Mouse (Mus musculus): ENCODE measurements at regions not wholly inside any gene's neighbourhood (a gene's known extent, or its start where the extent isn't known, plus 50 kb on each side); places are given as distances from the start of the nearest gene placed in this dataset.

- TF ChIP-seq CTCF (conservative IDR thresholded peaks at IDR 0.05; ENCODE audit: insufficient read depth, insufficient read length, low read depth, low read length) (no peak), POLR2A (IDR thresholded peaks at IDR 0.05; ENCODE audit: low read depth, low read length) (no peak)
Observed at GRCm38 (mm10) chr11:19811271-19811991, 112.7 kb upstream of the Spred2 start.

Measured in kidney, adult 2 months (tissue).